Mouse (Mus musculus) Patski (cell line): ENCODE results near the gene Azin2. TPM values are rescaled to one million over a fixed set of nuclear protein-coding genes. Genes with fewer than 3 reads are reported as not detected.

Experiments
- ATAC-seq: fragments of 100-300 bp; one replicate; pipeline ENCODE4 v1.8.0; 2021
- CTCF ChIA-PET: fragments of 350-600 bp; sonication (Branson Sonifier 250); formaldehyde crosslinking; loops from one replicate; lab custom pipeline; 2022; ENCODE audit warnings: inconsistent platforms; lab: Charles Lee
- POLR2A ChIA-PET: fragments of 350-600 bp; sonication (Branson Sonifier 250); formaldehyde crosslinking; loops from one replicate; lab custom pipeline; 2022; ENCODE audit warnings: antibody characterized with exemption, inconsistent platforms; lab: Charles Lee
- DNase-seq: peaks from one replicate; pipeline ENCODE4 v3.0.0-alpha.2; 2011; ENCODE audit warnings: low read depth, low spot score
- H3K27me3 ChIP-seq: fragments of 371-371 bp; one replicate; pipeline ENCODE4 v1.5.1; 2021
- CTCF ChIP-seq: fragments of 100-300 bp; IDR thresholded peaks from one replicate; pipeline ENCODE4 v1.5.1; 2021
- in situ Hi-C: fragments of 300-500 bp; cut with MboI; formaldehyde crosslinking; loops from 3 replicates; pipeline ENCODE4 v1.11.1; 2018; ENCODE audit warnings: low pct_unique_long_range_greater_than_20kb, mixed read lengths
- polyA plus RNA-seq: library from polyadenylated mRNA; unstranded; gene quantifications from one replicate; pipeline ENCODE4 v1.2.3, GENCODE M21; 2021

Azin2 gene
- 18.0 TPM for polyA plus RNA-seq

GRCm38 (mm10) chr4:128962029-128962925 is at the start of gene Azin2:
Azin2 (minus strand) TSS chr4:128962442.
- ATAC-seq (peak; percentile 86), DNase-seq (peak; percentile 66)
- no peak for TF ChIP-seq CTCF
- H3K27me3 ChIP-seq: no peaks in the 10 kb centered on the region
- ChIA-PET POLR2A (no interaction called here), CTCF (interaction anchor here (0.9 to 1.6 kb wide), 2 partner anchors 9 to 14 kb away, joined by 4 read pairs; no protein-coding TSS in a partner anchor)
- in situ Hi-C loops: no loop called here

DNA sequence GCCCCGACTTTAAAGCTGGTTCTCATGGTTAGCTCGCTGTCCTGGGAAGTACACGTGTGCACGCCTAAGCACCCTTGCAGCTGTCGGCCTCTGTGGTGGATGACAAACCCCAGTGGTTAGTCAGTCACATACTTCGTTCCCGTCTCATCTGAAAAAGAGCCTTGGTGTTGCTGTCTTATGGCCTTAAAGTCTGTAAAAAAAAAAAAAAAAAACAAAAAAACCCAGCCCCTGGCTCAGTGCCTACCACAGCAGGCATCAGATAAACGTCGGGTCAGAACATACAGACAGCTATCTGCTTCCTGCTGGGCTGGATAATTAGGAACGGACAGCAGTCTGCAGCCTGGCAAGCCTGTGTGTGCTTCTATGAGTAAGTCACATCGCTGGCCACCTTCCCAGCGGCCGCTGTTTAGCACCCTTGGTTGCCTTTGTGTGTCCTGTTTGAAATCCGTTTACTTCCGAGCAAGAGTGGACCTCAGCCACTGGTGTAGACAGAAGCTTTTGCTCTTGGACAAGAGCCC is 49.4 kb upstream of the Azin2 start:
- TF ChIP-seq CTCF: no peak
- ATAC-seq (peak; percentile 69), DNase-seq (no peak)
- ChIA-PET POLR2A (interaction anchor here (0.8 kb wide), 1 partner anchor 46 kb away, joined by 3 read pairs; the partner anchor contains the start of gene Rnf19b), CTCF (interaction anchor here (1.0 to 1.2 kb wide), 2 partner anchors 13 to 40 kb away, joined by 3 to 5 read pairs; no protein-coding TSS in a partner anchor)
- in situ Hi-C loops: no loop called here
- H3K27me3 ChIP-seq: no peaks in the 10 kb centered on the region

DNA sequence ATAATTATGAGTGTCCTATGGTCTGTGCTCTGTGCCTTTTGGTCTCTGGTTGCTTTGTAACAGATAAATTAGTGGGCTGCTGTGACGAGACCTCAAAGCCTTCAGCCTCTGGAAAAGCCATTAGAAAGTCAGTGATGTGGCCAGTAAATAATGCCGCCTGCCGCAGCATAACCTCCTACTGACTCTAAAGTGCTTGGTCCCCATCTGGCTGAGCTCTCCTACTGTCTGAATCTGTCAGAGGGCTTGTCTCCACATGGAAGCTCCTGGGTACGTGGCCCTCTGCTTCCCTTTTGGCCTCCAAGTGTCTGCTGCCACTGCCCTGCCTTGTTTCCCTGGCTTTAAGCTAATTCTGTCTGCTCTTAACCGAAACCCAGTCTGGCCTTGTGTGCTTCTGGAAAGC is 47.3 kb upstream of the Azin2 start:
- no peak for TF ChIP-seq CTCF
- in situ Hi-C loops: no loop called here
- ChIA-PET POLR2A (interaction anchor here (0.7 kb wide), 1 partner anchor 13 kb away, joined by 6 read pairs; no protein-coding TSS in a partner anchor), CTCF (interaction anchor here (1.1 kb wide), 1 partner anchor 23 kb away, joined by 3 read pairs; no protein-coding TSS in a partner anchor)
- H3K27me3 ChIP-seq: no peaks in the 10 kb centered on the region
- ATAC-seq (no peak), DNase-seq (no peak)

GRCm38 (mm10) chr4:129008672-129009071 is 46.4 kb upstream of the Azin2 start:
- ChIA-PET CTCF (interaction anchor here (0.9 kb wide), 1 partner anchor 25 kb away, joined by 3 read pairs; no protein-coding TSS in a partner anchor), POLR2A (no interaction called here)
- no peak for ATAC-seq
- H3K27me3 ChIP-seq: no peaks in the 10 kb centered on the region
- no peak for DNase-seq
- in situ Hi-C loops: no loop called here
- TF ChIP-seq CTCF: no peak

- no peaks in the 10 kb centered on the region for H3K27me3 ChIP-seq
- DNase-seq (no peak), ATAC-seq (no peak)
- TF ChIP-seq CTCF: no peak
- ChIA-PET POLR2A (no interaction called here), CTCF (interaction anchor here (0.9 kb wide), 1 partner anchor 26 kb away, joined by 3 read pairs; no protein-coding TSS in a partner anchor)
- in situ Hi-C loops: no loop called here
Observed at GRCm38 (mm10) chr4:129008006-129008519, 45.8 kb upstream of the Azin2 start.

DNA sequence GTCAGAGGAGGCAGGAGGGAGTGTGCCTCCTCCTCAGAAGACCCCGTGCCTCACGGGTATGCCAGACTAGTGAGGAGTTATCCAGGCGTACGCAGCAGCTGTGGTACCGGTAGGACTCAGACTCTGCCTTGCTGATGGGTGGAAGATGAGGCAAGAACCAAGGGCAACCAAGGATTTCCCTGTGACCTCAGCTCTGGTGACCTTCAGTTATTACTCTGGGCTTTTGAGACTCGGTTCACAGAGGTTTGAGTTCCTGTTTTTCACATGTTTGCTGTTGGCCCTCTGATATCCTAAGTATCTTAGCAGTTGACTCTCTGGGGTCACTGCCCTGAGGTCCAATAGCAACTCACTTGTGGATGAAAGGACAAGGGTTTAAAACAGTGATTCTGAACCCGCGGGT is 41.5 kb upstream of the Azin2 start:
- ChIA-PET POLR2A (no interaction called here), CTCF (no interaction called here)
- TF ChIP-seq CTCF: no peak
- in situ Hi-C loops: loop anchor here (5.0 kb wide), 1 partner anchor 54 kb away; the partner anchor contains the start of gene Rnf19b
- ATAC-seq (no peak), DNase-seq (no peak)
- no peaks in the 10 kb centered on the region for H3K27me3 ChIP-seq

- ChIA-PET POLR2A (no interaction called here), CTCF (no interaction called here)
- in situ Hi-C loops: loop anchor here (5.0 kb wide), 1 partner anchor 57 kb away; the partner anchor contains the start of gene Rnf19b
- TF ChIP-seq CTCF: no peak
- DNase-seq (no peak), ATAC-seq (no peak)
- H3K27me3 ChIP-seq: no peaks in the 10 kb centered on the region
Observed at GRCm38 (mm10) chr4:129000786-129001185, 38.5 kb upstream of the Azin2 start.

DNA sequence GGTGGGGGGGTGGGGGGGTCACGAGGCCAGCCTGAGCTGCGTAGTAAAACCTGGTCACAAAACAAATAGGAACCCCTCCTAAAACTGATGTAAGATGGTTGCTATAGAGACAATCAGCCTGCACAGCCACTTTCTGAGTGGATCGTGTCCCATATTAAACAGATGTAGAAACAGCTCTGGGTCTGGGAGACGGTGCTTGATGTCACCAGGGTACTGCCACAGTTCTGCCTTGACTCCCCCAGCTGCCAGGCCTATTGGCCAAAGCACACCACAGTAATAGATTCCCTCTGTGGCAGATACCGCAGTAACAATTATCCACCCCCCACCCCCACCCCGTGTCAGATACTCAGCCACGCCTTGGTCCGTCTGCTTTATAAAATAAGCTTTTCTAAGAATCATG is 36.2 kb upstream of the Azin2 start:
- DNase-seq (no peak), ATAC-seq (no peak)
- CTCF ChIA-PET: interaction anchor here (1.0 to 1.8 kb wide), 3 partner anchors 13 to 85 kb away, joined by 3 to 5 read pairs (median 4); no protein-coding TSS in a partner anchor
- no peaks in the 10 kb centered on the region for H3K27me3 ChIP-seq
- POLR2A ChIA-PET: interaction anchor here (0.6 kb wide), 1 partner anchor 671 kb away, joined by 3 read pairs; no protein-coding TSS in a partner anchor
- no peak for TF ChIP-seq CTCF
- in situ Hi-C loops: no loop called here

DNA sequence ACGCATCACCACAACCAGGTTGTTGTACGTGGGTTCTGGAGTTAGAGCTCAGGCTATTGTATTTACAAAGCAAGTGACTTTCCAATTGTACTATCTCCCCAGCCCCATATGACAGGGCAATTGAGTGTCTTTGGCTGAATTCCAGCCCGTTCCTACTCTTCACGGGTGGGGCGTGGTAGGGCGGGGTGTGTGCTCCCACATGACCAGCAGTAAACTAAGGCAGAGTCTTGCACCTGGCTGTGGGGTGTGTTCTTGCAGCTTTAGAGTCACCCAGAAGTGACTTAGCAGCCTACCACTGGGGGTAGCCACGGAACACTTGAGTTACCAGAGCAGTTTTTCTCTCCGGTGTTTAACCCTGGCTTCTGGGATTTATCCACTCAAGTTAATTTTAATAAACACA is 35.0 kb upstream of the Azin2 start:
- H3K27me3 ChIP-seq: no peaks in the 10 kb centered on the region
- no peak for TF ChIP-seq CTCF
- in situ Hi-C loops: no loop called here
- ChIA-PET POLR2A (interaction anchor here (0.7 to 1.4 kb wide), 3 partner anchors 12 to 43 kb away, joined by 3 to 6 read pairs (median 3); no protein-coding TSS in a partner anchor), CTCF (interaction anchor here (0.7 to 1.8 kb wide), 3 partner anchors 9 to 86 kb away, joined by 3 to 5 read pairs (median 4); no protein-coding TSS in a partner anchor)
- ATAC-seq: no peak
- DNase-seq: no peak

DNA sequence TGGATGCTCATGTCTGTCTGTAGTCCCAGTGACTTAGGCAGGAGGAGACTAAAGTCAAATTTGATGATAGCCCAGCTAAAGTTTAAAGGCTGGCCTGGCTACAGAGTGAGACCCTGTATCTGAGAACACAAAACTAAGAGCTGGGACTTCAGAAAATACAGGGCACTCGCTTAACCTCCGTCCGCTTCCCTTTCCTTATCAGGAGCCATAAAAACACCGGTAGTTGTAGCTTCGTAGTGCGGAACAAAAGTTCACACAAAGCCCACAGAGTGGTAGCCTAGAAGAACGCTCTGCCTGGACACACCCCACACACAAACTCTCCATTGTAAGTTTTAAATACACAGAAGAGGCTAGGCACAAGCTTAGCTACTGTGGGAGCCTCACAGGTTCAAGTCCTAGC is 33.0 kb upstream of the Azin2 start:
- ATAC-seq (no peak), DNase-seq (no peak)
- POLR2A ChIA-PET: interaction anchor here (1.6 kb wide), 1 partner anchor 38 kb away, joined by 3 read pairs; no protein-coding TSS in a partner anchor
- in situ Hi-C loops: no loop called here
- CTCF ChIA-PET: interaction anchor here (1.2 kb wide), 1 partner anchor 88 kb away, joined by 3 read pairs; no protein-coding TSS in a partner anchor
- no peak for TF ChIP-seq CTCF
- no peaks in the 10 kb centered on the region for H3K27me3 ChIP-seq
